Mouse (Mus musculus) limb, embryonic 14.5 days (tissue): ENCODE measurements at regions not wholly inside any gene's neighbourhood (a gene's known extent, or its start where the extent isn't known, plus 50 kb on each side); places are given as distances from the start of the nearest gene placed in this dataset.

Source experiments
- ATAC-seq: fragments of 200-750 bp; cut with Nextera tagmentation; 2 replicates; pipeline ENCODE4 v1.8.0; 2017; ENCODE audit warnings: low read depth, moderate number of reproducible peaks, moderate TSS enrichment; ENCODE audit not compliant: low FRiP score
- DNase-seq: peaks from one replicate; pipeline ENCODE4 v3.0.0-alpha.2; 2015; ENCODE audit warnings: low spot score
- H3K27ac ChIP-seq: fragments of 300-500 bp; sonication (generic); replicated peaks from 2 replicates; pipeline ENCODE4 v1.5.1; 2014; ENCODE audit warnings: low read depth, mild to moderate bottlenecking, low read length, moderate library complexity, mixed read lengths
- H3K27me3 ChIP-seq: fragments of 300-500 bp; sonication (generic); 2 replicates; pipeline ENCODE4 v1.6.1; 2014; ENCODE audit warnings: low read length, mixed read lengths; ENCODE audit not compliant: control insufficient read depth, insufficient read depth
- H3K36me3 ChIP-seq: fragments of 300-500 bp; sonication (generic); 2 replicates; pipeline ENCODE4 v1.6.1; 2014; ENCODE audit warnings: mild to moderate bottlenecking, low read length, moderate library complexity, mixed read lengths; ENCODE audit not compliant: control insufficient read depth, insufficient read depth
- H3K4me1 ChIP-seq: fragments of 300-500 bp; sonication (generic); 2 replicates; pipeline ENCODE4 v1.6.1; 2014; ENCODE audit warnings: antibody characterized with exemption, low read length, mixed read lengths; ENCODE audit not compliant: control insufficient read depth, insufficient read depth
- H3K4me2 ChIP-seq: fragments of 300-500 bp; sonication (generic); replicated peaks from 2 replicates; pipeline ENCODE4 v1.6.1; 2014; ENCODE audit warnings: low read depth, mild to moderate bottlenecking, low read length, moderate library complexity; ENCODE audit not compliant: severe bottlenecking
- H3K4me3 ChIP-seq: fragments of 300-500 bp; sonication (generic); replicated peaks from 2 replicates; pipeline ENCODE4 v1.5.1; 2014; ENCODE audit warnings: low read length
- H3K9ac ChIP-seq: fragments of 300-500 bp; sonication (generic); 2 replicates; pipeline ENCODE4 v1.6.1; 2014; ENCODE audit warnings: mild to moderate bottlenecking, low read depth, low read length, moderate library complexity; ENCODE audit not compliant: severe bottlenecking
- H3K9me3 ChIP-seq: fragments of 300-500 bp; sonication (generic); 2 replicates; pipeline ENCODE4 v1.6.1; 2016; ENCODE audit warnings: low read length; ENCODE audit not compliant: control insufficient read depth
- POLR2A ChIP-seq: fragments of 200-500 bp; IDR thresholded peaks from 2 replicates; pipeline ENCODE4 v1.8.0; 2012; ENCODE audit warnings: inconsistent platforms, mild to moderate bottlenecking, moderate library complexity, borderline replicate concordance; ENCODE audit not compliant: insufficient read depth, insufficient read length; ENCODE audit errors: extremely low read depth
- WGBS: fragments of 180-500 bp; shearing (Covaris S2); extraction: QIAGEN DNeasy Blood & Tissue Kit; methylation state at CpG from one replicate; pipeline ENCODE4 v1.1.7; 2014; 5-methylcytosine and 5-hydroxymethylcytosine counted together

- DNase-seq, result no peak
These were observed 122.1 kb downstream of the Zfp36l1 start for GRCm38 (mm10) chr12:79990751-79991150.

GRCm38 (mm10) chr12:79989582-79990110, 123.2 kb downstream of the Zfp36l1 start:
- H3K4me2 ChIP-seq, result no peak overlapping the region
- no peak for TF ChIP-seq POLR2A

More at GRCm38 (mm10) chr12:79990751-79991150, 122.1 kb downstream of the Zfp36l1 start:
- no peaks in the 10 kb centered on the region for H3K9me3 ChIP-seq
- peak overlapping the region; percentile 69 for H3K27ac ChIP-seq
- no peaks in the 10 kb centered on the region for H3K27me3 ChIP-seq
- no peak overlapping the region for H3K9ac ChIP-seq
- 44% methylated on average over 4 of the region's 4 CpGs for WGBS
- ATAC-seq, result no peak
- H3K36me3 ChIP-seq, result no peaks in the 10 kb centered on the region
- H3K4me2 ChIP-seq, result no peak overlapping the region
- H3K4me1 ChIP-seq, result peaks cover 69% of the 10 kb centered on the region
- no peak for TF ChIP-seq POLR2A
- no peak overlapping the region for H3K4me3 ChIP-seq

GRCm38 (mm10) chr12:79988401-79989358, 124.1 kb downstream of the Zfp36l1 start:
- Histone ChIP-seq H3K9ac (no peak overlapping the region; the same call in 1 of the 2 replicates), H3K4me1 (peaks cover 62% of the 10 kb centered on the region), H3K9me3 (no peaks in the 10 kb centered on the region), H3K4me2 (no peak overlapping the region), H3K27me3 (no peaks in the 10 kb centered on the region), H3K27ac (peak overlapping the region; percentile 82), H3K4me3 (no peak overlapping the region), H3K36me3 (no peaks in the 10 kb centered on the region)
- peak; percentile 21 for ATAC-seq
- 58% methylated on average over 11 of the region's 11 CpGs for WGBS
- DNase-seq, result peak; percentile 65
- TF ChIP-seq POLR2A, result no peak

More at GRCm38 (mm10) chr12:79989582-79990110, 123.2 kb downstream of the Zfp36l1 start:
- WGBS, result 41% methylated on average over 9 of the region's 9 CpGs
- DNase-seq (peak; percentile 64), ATAC-seq (peak; percentile 73)
- peaks cover 71% of the 10 kb centered on the region for H3K4me1 ChIP-seq
- H3K36me3 ChIP-seq, result no peaks in the 10 kb centered on the region
- no peak overlapping the region for H3K4me3 ChIP-seq
- H3K27me3 ChIP-seq, result no peaks in the 10 kb centered on the region
- peak overlapping the region; percentile 82 for H3K27ac ChIP-seq
- no peak overlapping the region for H3K9ac ChIP-seq
- no peaks in the 10 kb centered on the region for H3K9me3 ChIP-seq

- H3K9me3 ChIP-seq, result no peaks in the 10 kb centered on the region
- ATAC-seq (no peak), DNase-seq (peak; percentile 71)
- H3K36me3 ChIP-seq, result no peaks in the 10 kb centered on the region
- peak overlapping the region; percentile 79 for H3K27ac ChIP-seq
- TF ChIP-seq POLR2A, result no peak
- 16% methylated on average over 9 of the region's 9 CpGs for WGBS
- H3K27me3 ChIP-seq, result no peaks in the 10 kb centered on the region
- peak overlapping the region; percentile 20; the same call in 1 of the 2 replicates for H3K4me2 ChIP-seq
- H3K4me3 ChIP-seq, result no peak overlapping the region
- H3K9ac ChIP-seq, result no peak overlapping the region
- H3K4me1 ChIP-seq, result peaks cover 51% of the 10 kb centered on the region
These were observed 126.4 kb downstream of the Zfp36l1 start for GRCm38 (mm10) chr12:79986241-79986976.

GRCm38 (mm10) chr12:79984985-79985747, 127.6 kb downstream of the Zfp36l1 start:
- no peaks in the 10 kb centered on the region for H3K27me3 ChIP-seq
- DNase-seq (no peak), ATAC-seq (no peak)
- no peak overlapping the region for H3K27ac ChIP-seq
- H3K4me2 ChIP-seq, result no peak overlapping the region
- H3K9ac ChIP-seq, result no peak overlapping the region
- H3K36me3 ChIP-seq, result no peaks in the 10 kb centered on the region
- H3K4me1 ChIP-seq, result peaks cover 40% of the 10 kb centered on the region
- no peak overlapping the region for H3K4me3 ChIP-seq
- no peaks in the 10 kb centered on the region for H3K9me3 ChIP-seq
- no peak for TF ChIP-seq POLR2A
- WGBS, result 70% methylated on average over 5 of the region's 5 CpGs
